Mouse (Mus musculus): ENCODE measurements around the gene 2010111I01Rik. TPM values are rescaled to one million over a fixed set of nuclear protein-coding genes. Genes with fewer than 3 reads are reported as not detected.

Gene 2010111I01Rik
- total RNA-seq, 2 experiments from 2014 or later, result 104 to 111 TPM

DNA sequence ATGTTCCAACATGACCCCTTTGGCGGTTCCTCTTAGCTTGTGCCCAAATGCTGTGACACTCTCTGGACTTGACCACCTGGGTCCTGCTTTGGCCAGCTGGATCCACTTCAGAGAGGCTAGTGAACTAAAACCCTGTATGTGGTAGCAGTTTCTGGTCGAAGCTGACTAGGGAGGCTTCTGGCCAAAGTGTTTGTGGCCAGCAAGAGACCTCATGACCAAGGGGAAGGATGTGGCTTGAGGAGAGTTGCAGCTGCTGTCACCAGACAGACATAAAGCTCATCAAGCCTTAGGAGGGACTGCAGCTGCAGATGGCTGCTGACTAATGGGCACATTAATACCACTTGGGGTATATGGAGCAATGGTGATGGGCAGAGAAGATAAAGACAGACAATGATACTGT lies 143.9 kb downstream of the 2010111I01Rik start:
- no peak for DNase-seq (ENCODE audit: low spot score in 2 of 2)

GRCm38 (mm10) chr13:63111297-63112042 lies 146.8 kb downstream of the 2010111I01Rik start:
- DNase-seq (ENCODE audit: low spot score in 2 of 2), result no peak

GRCm38 (mm10) chr13:63112043-63112597 lies 147.4 kb downstream of the 2010111I01Rik start:
- no peak for DNase-seq (ENCODE audit: low spot score in 2 of 2)

- DNase-seq (ENCODE audit: low spot score in 2 of 2), result no peak
Observed at GRCm38 (mm10) chr13:63112598-63113372, 148.1 kb downstream of the 2010111I01Rik start.

- no peak for DNase-seq (ENCODE audit: low spot score in 2 of 2)
Observed at GRCm38 (mm10) chr13:63113881-63114301, 149.2 kb downstream of the 2010111I01Rik start.

DNA sequence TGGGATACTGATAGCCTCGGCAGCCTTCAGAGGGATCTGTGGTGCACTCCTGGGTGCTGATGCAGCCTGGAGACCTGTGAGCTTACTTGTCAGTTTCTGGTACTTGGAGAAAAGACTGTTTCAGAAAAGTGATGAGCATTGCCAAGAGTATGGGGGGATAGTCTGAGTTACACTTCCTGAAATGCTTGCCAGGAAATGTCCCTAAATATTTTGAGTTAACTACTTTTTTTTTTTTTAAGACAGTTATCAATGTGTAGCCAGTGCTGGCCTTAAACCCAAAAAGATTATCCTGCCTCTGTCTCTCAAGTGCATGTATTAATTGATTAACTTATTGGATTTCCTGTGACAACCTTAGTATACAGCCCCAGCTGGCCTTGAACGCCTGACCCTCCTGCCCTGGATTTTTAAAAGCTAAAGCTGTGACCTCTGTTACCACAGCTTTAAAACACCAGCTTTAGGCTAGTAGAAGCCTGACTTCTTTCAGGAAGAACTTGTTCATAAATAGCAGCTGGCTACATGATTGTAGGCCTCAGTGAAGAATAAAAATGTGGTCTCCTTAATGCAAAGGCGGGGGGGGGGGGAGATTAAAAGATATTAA lies 150.6 kb downstream of the 2010111I01Rik start:
- no peak for DNase-seq (ENCODE audit: low spot score in 2 of 2)

DNA sequence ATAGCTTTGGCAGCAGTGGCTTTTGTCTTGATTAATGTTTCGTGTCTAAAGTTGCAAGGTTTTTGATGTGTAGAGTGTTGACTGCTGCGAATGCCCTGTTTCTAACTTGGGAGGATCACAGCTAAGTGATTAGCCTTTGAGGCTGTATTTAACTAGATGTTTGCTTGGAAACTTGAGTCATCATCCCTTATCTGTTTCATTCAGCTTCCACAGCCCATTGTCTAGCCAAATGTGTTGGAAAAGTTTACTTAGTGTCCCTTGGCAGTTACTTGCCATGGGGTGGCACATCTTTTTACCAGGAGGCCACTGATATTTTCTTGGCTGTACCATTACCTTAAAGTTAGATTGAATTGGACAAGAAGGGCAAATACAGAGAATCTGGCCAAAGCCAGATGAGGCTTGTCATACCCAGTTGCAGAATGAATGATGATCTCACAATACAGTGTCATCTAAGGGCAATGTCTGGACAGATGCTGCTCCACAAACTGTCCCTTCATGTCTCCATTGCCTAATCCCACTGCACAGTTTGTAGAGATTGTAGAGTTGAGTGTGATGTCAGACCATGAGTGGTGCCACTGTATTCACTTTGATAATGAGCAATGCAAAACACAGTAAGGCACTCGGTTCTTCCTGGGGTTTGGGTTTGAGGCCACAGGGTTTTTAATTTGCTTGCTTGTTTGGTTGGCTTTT lies 152.9 kb downstream of the 2010111I01Rik start:
- no peak for DNase-seq (ENCODE audit: low spot score in 2 of 2)

GRCm38 (mm10) chr13:63118682-63119081 lies 154.0 kb downstream of the 2010111I01Rik start:
- no peak for DNase-seq (ENCODE audit: low spot score in 2 of 2)

- no peak for DNase-seq (ENCODE audit: low spot score in 2 of 2)
Observed at GRCm38 (mm10) chr13:63120296-63120695, 155.6 kb downstream of the 2010111I01Rik start.

DNA sequence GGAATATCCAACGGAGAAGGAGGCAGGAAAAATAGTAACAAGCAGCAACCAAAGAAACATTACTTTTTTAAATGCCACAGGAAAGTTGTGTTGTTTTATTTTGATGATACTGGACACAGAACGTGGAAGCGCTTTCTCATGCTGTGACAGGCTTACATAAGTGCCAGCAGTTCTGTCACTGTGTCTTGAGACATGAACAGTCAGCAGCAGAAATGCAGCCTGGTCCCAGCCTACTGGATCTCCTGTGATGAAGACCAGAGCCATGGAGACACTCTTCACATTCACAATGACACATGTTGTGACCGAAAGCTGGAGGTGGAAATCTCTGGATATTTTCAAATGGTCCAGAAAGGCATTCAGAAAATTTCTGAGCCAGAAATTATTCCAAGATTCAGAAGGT lies 157.1 kb downstream of the 2010111I01Rik start:
- no peak for DNase-seq (ENCODE audit: low spot score in 2 of 2)

GRCm38 (mm10) chr13:63126206-63126605 lies 161.5 kb downstream of the 2010111I01Rik start:
- DNase-seq (ENCODE audit: low spot score in 2 of 2), result no peak

GRCm38 (mm10) chr13:63127516-63127915 lies 162.8 kb downstream of the 2010111I01Rik start:
- no peak for DNase-seq (ENCODE audit: low spot score in 2 of 2)

DNA sequence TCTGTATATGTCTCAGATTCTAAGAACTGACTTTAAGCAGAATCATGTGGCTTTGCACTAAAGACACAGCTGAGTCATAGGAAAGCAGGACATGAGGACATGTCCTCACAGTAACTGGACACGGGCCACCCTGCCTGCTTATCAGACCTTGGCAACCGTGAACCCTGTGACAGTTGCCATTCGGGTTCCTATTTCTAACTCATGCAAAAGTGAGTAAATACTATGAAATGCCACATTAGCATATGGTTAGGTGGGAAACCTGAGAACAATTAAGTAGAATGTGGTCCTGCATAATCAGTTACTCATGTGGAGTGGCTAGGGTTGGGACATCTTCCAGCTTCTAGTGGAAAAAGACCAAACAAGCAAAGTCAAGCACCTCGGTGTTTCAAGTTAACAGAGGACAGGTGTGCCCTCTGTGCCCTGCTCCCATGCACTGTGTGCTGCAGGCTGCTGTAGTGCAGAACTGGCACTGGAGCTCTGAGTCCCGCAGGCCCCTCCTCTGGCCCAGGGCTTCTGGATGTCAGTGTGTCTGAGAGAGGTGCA lies 170.3 kb downstream of the 2010111I01Rik start:
- no peak for DNase-seq (ENCODE audit: low spot score in 2 of 2)

DNA sequence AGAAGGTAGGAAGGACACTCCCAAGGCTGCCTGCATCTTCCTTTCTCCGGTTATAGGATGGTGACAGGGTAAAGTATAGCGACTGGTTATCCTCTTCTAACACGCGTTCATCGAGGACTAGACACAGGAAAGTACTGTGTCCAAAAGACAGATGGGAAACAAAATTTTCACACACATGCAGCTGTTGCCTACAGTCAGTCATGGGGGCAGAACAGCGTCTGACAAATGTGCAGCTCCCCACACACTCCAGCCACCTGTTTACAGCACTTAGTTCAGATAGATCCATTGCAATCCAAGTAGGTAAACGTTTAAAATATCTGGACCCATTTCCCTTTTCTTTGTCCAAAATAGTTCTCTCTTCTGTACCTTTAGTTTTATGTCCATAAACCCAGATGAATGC lies 171.3 kb downstream of the 2010111I01Rik start:
- DNase-seq (ENCODE audit: low spot score in 2 of 2), result no peak

- DNase-seq (ENCODE audit: low spot score in 2 of 2), result no peak
Observed at GRCm38 (mm10) chr13:63136775-63137174, 172.1 kb downstream of the 2010111I01Rik start.

- no peak for DNase-seq (ENCODE audit: low spot score in 2 of 2)
Observed at GRCm38 (mm10) chr13:63138376-63139048, 173.8 kb downstream of the 2010111I01Rik start.

DNA sequence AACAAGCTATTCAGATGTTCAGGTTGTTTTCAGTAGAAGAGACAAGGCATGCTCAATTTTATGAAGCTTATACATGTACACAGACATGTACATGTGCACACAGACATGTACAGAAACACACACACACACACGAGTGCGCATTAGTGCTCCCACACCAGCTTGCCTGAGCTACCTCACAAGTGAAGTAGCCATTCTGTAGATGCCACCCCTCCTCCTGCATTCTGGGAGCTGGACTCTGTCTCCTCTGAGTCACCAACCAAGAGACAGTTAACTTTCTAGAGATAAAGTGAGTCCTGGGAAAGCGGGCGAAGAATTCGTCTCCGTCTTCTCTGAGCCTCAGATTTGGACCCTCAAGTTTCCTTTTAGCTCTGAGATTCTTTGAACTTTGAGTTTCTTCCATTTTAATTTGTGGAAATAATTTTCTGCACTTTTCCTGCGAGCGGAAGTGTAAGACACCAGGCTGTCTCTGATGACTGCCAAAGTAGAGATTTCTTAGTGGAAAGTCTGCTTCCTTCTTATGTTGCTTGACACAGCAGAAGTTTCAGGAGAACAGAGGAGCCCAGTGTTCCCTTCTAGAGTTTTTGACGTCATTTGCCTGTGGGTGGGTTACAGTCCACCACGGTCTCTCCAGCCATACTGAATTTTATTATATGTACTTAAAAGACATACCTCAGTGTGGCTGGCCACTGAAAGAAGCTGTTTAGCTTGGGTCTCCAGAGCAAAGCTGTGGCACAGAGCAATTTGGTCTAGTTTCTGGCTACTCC lies 175.0 kb downstream of the 2010111I01Rik start:
- no peak for DNase-seq (ENCODE audit: low spot score in 2 of 2)

DNA sequence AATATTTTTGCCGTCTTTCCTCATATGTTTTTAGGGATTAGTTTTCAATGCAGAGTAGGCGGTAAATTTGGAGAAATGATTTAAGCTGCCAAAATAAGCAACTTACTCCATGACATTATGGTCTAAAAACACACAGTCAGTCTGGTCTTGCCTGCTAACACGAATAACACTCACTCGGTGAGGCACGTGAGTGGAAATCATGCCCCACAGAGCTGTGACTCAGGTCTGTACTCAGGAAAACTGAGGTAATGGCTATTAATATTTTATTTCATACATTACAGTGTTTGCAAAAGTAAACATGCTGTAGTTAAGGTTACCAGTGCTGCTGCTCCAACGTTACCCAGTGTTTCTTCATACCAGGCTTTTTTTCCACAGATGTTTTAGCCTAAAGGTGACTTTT lies 176.1 kb downstream of the 2010111I01Rik start:
- DNase-seq (ENCODE audit: low spot score in 2 of 2), result no peak

- no peak for DNase-seq (ENCODE audit: low spot score in 2 of 2)
Observed at GRCm38 (mm10) chr13:63141275-63141674, 176.6 kb downstream of the 2010111I01Rik start.
